Mouse (Mus musculus) monocyte, adult 5-6 weeks (primary cell): ENCODE data around the gene Hdac8. TPM values are rescaled to one million over a fixed set of nuclear protein-coding genes. Genes with fewer than 3 reads are reported as not detected.

Experiments
- ATAC-seq: fragments of 153-309, 156-312 bp; replicated peaks from 2 replicates; pipeline ENCODE4 v1.8.0; 2017; ENCODE audit warnings: mild to moderate bottlenecking; ENCODE audit not compliant: low TSS enrichment, insufficient number of reproducible peaks, severe bottlenecking, poor library complexity, low FRiP score
- total RNA-seq: library from RNA; stranded (forward); fragments of 200-1000, 200-491, 200-594 nt; gene quantifications from 3 replicates; pipeline ENCODE4 v1.2.3, GENCODE M21; 2017

Gene Hdac8
- total RNA-seq, 1 experiment from 2014 or later = 7.1 TPM

DNA sequence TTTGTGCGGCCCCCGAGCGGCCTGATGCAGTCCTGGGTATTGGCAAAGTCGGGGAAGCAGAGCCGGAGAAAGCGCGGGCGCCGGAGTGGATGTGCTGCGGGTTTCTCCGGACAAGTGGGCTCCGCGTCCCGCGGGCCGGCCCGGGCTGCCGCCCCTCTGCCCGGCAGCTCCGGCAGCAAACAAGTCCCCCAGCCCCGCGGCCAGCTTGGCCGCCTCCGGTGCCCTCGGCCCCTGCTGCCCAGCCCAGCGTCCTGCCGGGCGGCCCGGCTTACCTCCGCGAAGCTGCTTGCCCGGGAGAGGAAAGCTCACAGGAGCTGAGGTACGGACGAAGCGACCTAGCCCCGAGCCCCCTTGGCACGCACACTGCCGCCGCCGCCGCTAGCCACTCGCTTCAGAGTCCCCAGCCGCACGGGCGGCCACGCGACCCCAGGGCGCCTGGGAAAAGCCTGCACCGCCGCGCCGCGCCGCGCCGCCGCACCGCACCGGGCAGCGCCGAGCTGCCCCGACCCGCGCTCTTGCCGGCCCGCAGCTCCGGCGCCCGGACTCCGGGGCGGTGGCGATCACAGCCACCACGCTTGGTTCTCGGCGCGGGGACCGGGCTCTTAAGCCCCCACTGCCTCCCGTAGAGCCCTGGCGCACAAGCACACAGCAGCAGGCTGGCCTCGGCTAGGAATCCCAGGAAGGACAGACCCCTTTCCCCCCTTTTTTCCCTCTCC lies 253.8 kb downstream of the Hdac8 start:
- no peak for ATAC-seq

DNA sequence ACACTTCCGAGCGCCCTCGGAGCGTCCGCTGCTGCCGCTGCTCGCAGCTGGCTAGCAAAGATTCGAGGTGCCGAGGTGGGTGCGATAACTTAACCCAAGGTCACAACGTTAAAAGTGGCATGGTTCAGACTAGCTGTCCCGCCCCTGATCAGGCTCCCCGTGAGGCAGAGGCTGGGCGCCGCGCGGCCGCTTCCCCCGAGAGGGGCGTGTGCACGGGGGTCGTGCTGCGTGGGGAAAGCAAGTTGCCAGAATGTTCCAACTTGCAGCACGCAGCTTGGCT lies 254.3 kb downstream of the Hdac8 start:
- ATAC-seq = no peak

DNA sequence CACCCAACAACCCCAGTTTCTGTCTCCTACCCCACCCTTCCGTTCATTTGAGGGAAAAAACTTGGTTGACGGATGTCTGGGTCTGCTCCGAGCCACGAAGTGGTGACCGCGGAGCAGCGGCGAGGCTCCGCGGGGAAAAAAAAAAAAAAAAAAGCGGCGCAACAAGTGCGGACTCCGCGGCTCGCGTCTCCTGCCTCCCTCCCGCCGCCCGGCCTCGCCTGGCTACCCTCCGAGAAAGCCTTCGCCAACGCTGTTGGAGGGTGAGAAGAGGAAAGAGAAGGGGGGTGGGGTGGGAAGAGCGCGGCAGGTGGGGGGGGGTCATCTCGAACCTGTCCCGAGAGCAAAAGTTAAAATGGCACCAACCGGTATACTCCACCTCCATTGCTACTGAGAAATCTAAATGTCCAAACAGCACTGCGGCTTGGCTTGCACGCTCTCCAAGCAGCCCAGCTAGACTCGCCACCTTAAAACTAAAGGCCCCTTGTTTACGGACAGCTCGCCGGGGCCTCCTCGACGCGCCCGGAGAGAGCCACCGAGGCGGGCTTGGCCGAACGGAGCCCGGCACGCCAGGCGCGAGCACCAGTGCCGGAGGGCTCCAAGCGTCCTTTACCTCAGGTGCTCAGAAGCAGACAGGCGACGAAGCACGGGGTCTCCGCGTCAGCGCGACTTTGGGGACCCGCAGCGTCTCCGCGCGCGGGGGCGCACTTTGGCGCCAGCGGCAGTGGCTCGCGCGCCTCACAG lies 254.8 kb downstream of the Hdac8 start:
- no peak for ATAC-seq

- ATAC-seq = no peak
Measured at GRCm38 (mm10) chrX:102244334-102244733, 260.8 kb downstream of the Hdac8 start.

Other genes starting within 250 kb of the Hdac8 start
- 5.2 to 6.7 TPM (median 6.1 TPM) in 3 replicates for gene Phka1, start 138.9 kb upstream of the Hdac8 start, total RNA-seq
- not detected in 3 replicates for gene Gm3880, start 181.6 kb upstream of the Hdac8 start, total RNA-seq
- not detected in 3 replicates for gene Gm9112, start 202.3 kb upstream of the Hdac8 start, total RNA-seq
- not detected in 3 replicates for gene Dmrtc1b, start 202.5 kb upstream of the Hdac8 start, total RNA-seq